Mouse (Mus musculus) olfactory bulb, adult 2 months (tissue): Measurements from ENCODE around the gene Lbhd1. TPM values are rescaled to one million over a fixed set of nuclear protein-coding genes. Genes with fewer than 3 reads are reported as not detected.

ENCODE experiments used
- H3K27ac ChIP-seq: fragments of 200-500 bp; 2 replicates; pipeline ENCODE4 v1.5.1; 2012; ENCODE audit warnings: low read depth, low read length; ENCODE audit not compliant: insufficient read depth
- H3K4me1 ChIP-seq: fragments of 200-500 bp; 2 replicates; pipeline ENCODE4 v1.6.1; 2012; ENCODE audit warnings: low read length; ENCODE audit not compliant: control insufficient read depth, insufficient read depth
- H3K4me3 ChIP-seq: fragments of 200-500 bp; 2 replicates; pipeline ENCODE4 v1.5.1; 2012; ENCODE audit warnings: mild to moderate bottlenecking, low read depth, low read length, moderate library complexity; ENCODE audit not compliant: insufficient read depth
- CTCF ChIP-seq: fragments of 200-500 bp; IDR thresholded peaks from 2 replicates; pipeline ENCODE4 v1.5.1; 2012; ENCODE audit warnings: low read depth, mild to moderate bottlenecking, low read length, moderate library complexity; ENCODE audit not compliant: insufficient read depth
- POLR2A ChIP-seq: fragments of 200-500 bp; IDR thresholded peaks from 2 replicates; pipeline ENCODE4 v1.6.1; 2012; ENCODE audit warnings: mild to moderate bottlenecking, low read depth, low read length, moderate library complexity; ENCODE audit not compliant: insufficient read depth
- WGBS: fragments of 180-500 bp; shearing (Covaris S2); methylation state at CpG from one replicate; pipeline ENCODE4 v1.1.7; 2018; 5-methylcytosine and 5-hydroxymethylcytosine counted together
- polyA plus RNA-seq: library from polyadenylated mRNA; stranded (reverse); fragments of >200 nt; gene quantifications from 2 replicates; pipeline ENCODE4 v1.2.4, GENCODE M21; 2012; ENCODE audit warnings: low replicate concordance; ENCODE audit not compliant: missing spikeins, insufficient read depth, insufficient read length

Gene Lbhd1
- polyA plus RNA-seq, 1 experiment = not detected

DNA sequence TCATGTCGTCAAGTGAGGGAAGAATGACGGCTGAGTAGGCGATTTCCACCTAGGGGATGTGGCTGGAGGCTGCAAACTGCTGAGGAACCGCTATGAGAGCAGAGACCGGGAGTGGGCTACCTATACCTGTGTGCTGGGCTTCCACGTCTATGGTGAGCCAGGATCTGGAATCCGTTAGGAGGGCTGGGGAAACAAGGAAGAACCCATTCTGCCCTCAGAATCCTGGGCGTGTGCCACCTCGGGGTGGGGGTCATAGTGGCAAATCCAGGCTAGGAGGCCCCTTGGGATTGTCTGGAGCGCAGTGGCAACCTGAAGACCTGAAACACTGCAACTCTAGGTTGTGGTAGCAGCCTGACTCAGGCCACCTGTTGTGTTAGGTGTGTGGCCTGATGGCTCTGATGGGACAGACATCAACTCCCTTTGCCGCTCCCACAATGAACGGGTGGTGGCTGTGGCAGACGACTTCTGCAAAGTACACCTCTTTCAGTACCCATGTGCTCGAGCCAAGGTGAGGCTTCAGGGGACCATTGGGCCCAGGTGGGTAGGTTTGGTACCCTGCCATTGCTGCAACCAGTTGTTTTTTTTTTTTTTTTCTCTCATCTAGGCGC lies 57.1 kb downstream of the Lbhd1 start:
- WGBS = 82% methylated on average over 15 of the region's 15 CpGs
- H3K4me1 ChIP-seq = peaks cover 12% of the 10 kb centered on the region
- H3K27ac ChIP-seq = no peak overlapping the region
- TF ChIP-seq CTCF = no peak
- TF ChIP-seq POLR2A = no peak
- H3K4me3 ChIP-seq = no peak overlapping the region

DNA sequence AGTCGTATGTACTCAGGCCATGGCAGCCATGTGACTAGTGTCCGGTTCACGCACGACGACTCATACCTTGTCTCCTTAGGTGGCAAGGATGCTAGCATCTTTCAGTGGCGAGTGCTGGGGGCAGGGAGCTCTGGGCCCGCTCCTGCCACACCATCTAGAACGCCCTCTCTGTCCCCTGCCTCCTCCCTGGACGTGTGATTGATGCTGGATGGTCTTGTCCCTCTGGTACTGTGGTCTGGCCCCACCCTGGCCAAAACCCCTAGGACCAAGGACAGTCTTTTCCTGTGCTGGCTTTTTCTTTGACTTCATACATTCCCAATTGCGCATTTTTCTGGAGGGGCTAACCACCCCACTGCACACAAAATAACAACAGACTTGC lies 57.6 kb downstream of the Lbhd1 start:
- peak overlapping the region; percentile 83 for H3K4me3 ChIP-seq
- peaks cover 12% of the 10 kb centered on the region for H3K4me1 ChIP-seq
- WGBS = 37% methylated on average over 10 of the region's 10 CpGs
- no peak for TF ChIP-seq CTCF
- TF ChIP-seq POLR2A = no peak
- peak overlapping the region; percentile 18; the same call in 1 of the 2 replicates for H3K27ac ChIP-seq

DNA sequence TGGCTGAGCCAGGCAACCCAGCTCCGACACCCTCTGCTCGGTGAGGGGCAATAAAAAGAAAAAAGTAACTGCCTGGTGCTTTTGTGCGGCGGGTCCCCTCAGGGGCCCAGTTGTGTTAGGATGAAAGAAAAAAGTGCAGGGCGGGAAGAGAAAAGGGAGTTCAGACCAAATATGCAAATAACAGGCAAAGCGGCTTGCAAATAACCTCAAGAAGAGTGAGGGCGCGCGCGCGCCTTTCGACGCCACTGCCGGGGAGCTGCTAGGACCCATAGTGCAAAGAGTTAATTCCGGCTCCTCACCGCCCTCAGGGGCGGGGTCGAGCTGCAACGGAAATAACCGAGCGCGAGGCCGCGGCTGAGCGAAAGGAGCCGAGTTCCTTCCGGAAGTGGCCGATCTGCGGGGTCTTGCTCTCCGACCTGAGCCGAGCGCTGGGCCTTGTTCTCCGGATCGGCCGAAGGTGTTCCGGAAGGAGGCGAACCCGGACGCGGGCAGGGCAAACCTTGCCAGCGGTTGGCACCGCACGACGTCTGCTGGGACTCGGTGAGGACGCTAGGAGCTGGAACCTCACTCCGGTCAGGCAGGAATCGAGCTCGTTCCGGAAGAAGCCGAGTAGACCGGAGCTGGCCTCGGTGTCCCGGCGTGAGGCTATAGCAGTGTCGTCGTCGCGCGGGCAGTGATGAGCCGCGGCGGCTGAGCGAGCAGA lies 58.1 kb downstream of the Lbhd1 start, which contains the start of gene Mta2:
Gene Mta2, plus strand, starts transcription at position 361 of the 703 bp plus-strand sequence.
- Histone ChIP-seq H3K4me3 (peak within 1 kb of the TSS; percentile 83), H3K4me1 (peaks cover 12% of the 10 kb centered on the region), H3K27ac (peak within 1 kb of the TSS; percentile 72)
- WGBS = under 1% methylated on average over 64 of the region's 64 CpGs
- TF ChIP-seq POLR2A = peak; percentile 45; the same call in 1 of the 2 replicates
- no peak for TF ChIP-seq CTCF

Other genes starting within 250 kb of the Lbhd1 start
- not detected in 2 replicates for gene Chrm1, start 219.9 kb upstream of the Lbhd1 start, polyA plus RNA-seq
- not detected in 2 replicates for gene Slc3a2, start 160.4 kb upstream of the Lbhd1 start, polyA plus RNA-seq
- gene Wdr74, start 147.9 kb upstream of the Lbhd1 start, polyA plus RNA-seq = not detected in 2 replicates
- not detected in 2 replicates for gene 1700092M07Rik, start 143.0 kb upstream of the Lbhd1 start, polyA plus RNA-seq
- gene Stx5a, start 142.3 kb upstream of the Lbhd1 start, polyA plus RNA-seq = 609 TPM in 1 of 2 replicates, not detected in the other
- gene Nxf1, start 126.7 kb upstream of the Lbhd1 start, polyA plus RNA-seq = not detected in 2 replicates
- not detected in 2 replicates for gene Tmem223, start 112.7 kb upstream of the Lbhd1 start, polyA plus RNA-seq
- gene Tmem179b, start 109.3 kb upstream of the Lbhd1 start, polyA plus RNA-seq = not detected in 2 replicates
- gene Taf6l, start 97.3 kb upstream of the Lbhd1 start, polyA plus RNA-seq = not detected in 2 replicates
- gene Polr2g, start 85.2 kb upstream of the Lbhd1 start, polyA plus RNA-seq = not detected in 2 replicates
- gene Zbtb3, start 81.2 kb upstream of the Lbhd1 start, polyA plus RNA-seq = not detected in 2 replicates
- gene Ttc9c, start 64.4 kb upstream of the Lbhd1 start, polyA plus RNA-seq = not detected in 2 replicates
- 134 and 194 TPM in 2 replicates for gene Hnrnpul2, start 63.7 kb upstream of the Lbhd1 start, polyA plus RNA-seq
- gene AC129217.1, start 54.0 kb upstream of the Lbhd1 start, polyA plus RNA-seq = not detected in 2 replicates
- gene Bscl2, start 46.3 kb upstream of the Lbhd1 start, polyA plus RNA-seq = not detected in 2 replicates
- not detected in 2 replicates for gene Gng3, start 44.5 kb upstream of the Lbhd1 start, polyA plus RNA-seq
- gene Lrrn4cl, start 33.0 kb upstream of the Lbhd1 start, polyA plus RNA-seq = not detected in 2 replicates
- 403 TPM in 1 of 2 replicates, not detected in the other for gene Ubxn1, start 12.2 kb upstream of the Lbhd1 start, polyA plus RNA-seq
- gene Uqcc3, start 2.8 kb upstream of the Lbhd1 start, polyA plus RNA-seq = not detected in 2 replicates
- gene Gm49403, start 198 bp downstream of the Lbhd1 start, polyA plus RNA-seq = not detected in 2 replicates
- not detected in 2 replicates for gene 1810009A15Rik, start 5.1 kb downstream of the Lbhd1 start, polyA plus RNA-seq
- not detected in 2 replicates for gene Gm49416, start 5.2 kb downstream of the Lbhd1 start, polyA plus RNA-seq
- not detected in 2 replicates for gene Ints5, start 9.3 kb downstream of the Lbhd1 start, polyA plus RNA-seq
- not detected in 2 replicates for gene Ganab, start 14.3 kb downstream of the Lbhd1 start, polyA plus RNA-seq
- not detected in 2 replicates for gene B3gat3, start 36.6 kb downstream of the Lbhd1 start, polyA plus RNA-seq
- not detected in 2 replicates for gene Rom1, start 45.6 kb downstream of the Lbhd1 start, polyA plus RNA-seq
- gene Eml3, start 45.8 kb downstream of the Lbhd1 start, polyA plus RNA-seq = not detected in 2 replicates
- gene Mta2, start 58.1 kb downstream of the Lbhd1 start, polyA plus RNA-seq = not detected in 2 replicates
- not detected in 2 replicates for gene Tut1, start 70.1 kb downstream of the Lbhd1 start, polyA plus RNA-seq
- gene Eef1g, start 83.3 kb downstream of the Lbhd1 start, polyA plus RNA-seq = 678 TPM in 1 of 2 replicates, not detected in the other
- not detected in 2 replicates for gene Ahnak, start 105.6 kb downstream of the Lbhd1 start, polyA plus RNA-seq
- gene Scgb1a1, start 204.2 kb downstream of the Lbhd1 start, polyA plus RNA-seq = not detected in 2 replicates